Mouse (Mus musculus) CH12.LX (cell line): ENCODE measurements around the gene Rin3. TPM values are rescaled to one million over a fixed set of nuclear protein-coding genes. Genes with fewer than 3 reads are reported as not detected.

Source experiments
- DNase-seq: peaks from one replicate; pipeline ENCODE4 v3.0.0-alpha.2; 2013; ENCODE audit errors: extremely low read depth
- H3K27ac ChIP-seq: 2 replicates; pipeline ENCODE4 v1.5.1; 2012; ENCODE audit warnings: low read depth, mild to moderate bottlenecking, control low read depth, moderate library complexity; ENCODE audit not compliant: insufficient read depth
- H3K27me3 ChIP-seq: replicated peaks from 2 replicates; pipeline ENCODE3; 2012; ENCODE audit warnings: inconsistent platforms
- H3K36me3 ChIP-seq, 2 experiments: replicated peaks in 1 of 2; 2 replicates each; pipeline versions ENCODE3 to v1.6.1; 2012; ENCODE audit warnings: inconsistent platforms in 1 of 2, low read length in 1 of 2, mild to moderate bottlenecking in 1 of 2, mixed read lengths in 1 of 2, moderate library complexity in 1 of 2; ENCODE audit not compliant: control insufficient read depth in 1 of 2, insufficient read depth in 1 of 2
- H3K4me1 ChIP-seq, 2 experiments: 2 replicates each; pipeline ENCODE4 v1.6.1; 2012; ENCODE audit warnings: inconsistent platforms in 1 of 2, moderate library complexity in 1 of 2; ENCODE audit not compliant: insufficient read depth in 2 of 2, control insufficient read depth in 1 of 2
- H3K4me2 ChIP-seq: 2 replicates; pipeline ENCODE4 v1.6.1; 2012; ENCODE audit warnings: low read depth, mild to moderate bottlenecking, control low read depth; ENCODE audit not compliant: poor library complexity, insufficient read depth, severe bottlenecking
- H3K4me3 ChIP-seq, 3 experiments: fragments of 150-350 bp in 1 of 3; sonication (generic) in 1 of 3; replicated peaks in 1 of 3; 2 replicates each; pipeline versions ENCODE3 to v1.5.1; 2011 to 2012; ENCODE audit warnings: low read depth in 2 of 3, low read length in 2 of 3, mild to moderate bottlenecking in 2 of 3, moderate library complexity in 2 of 3, control low read depth in 1 of 3, improper control_type of control experiment in 1 of 3, inconsistent platforms in 1 of 3, mixed read lengths in 1 of 3; ENCODE audit not compliant: poor library complexity in 1 of 3
- H3K79me2 ChIP-seq: replicated peaks from 2 replicates; pipeline ENCODE4 v1.6.1; 2012; ENCODE audit warnings: mild to moderate bottlenecking, moderate library complexity; ENCODE audit not compliant: control insufficient read depth, poor library complexity, insufficient read depth, severe bottlenecking; ENCODE audit errors: extremely low read depth
- H3K9ac ChIP-seq: 2 replicates; pipeline ENCODE4 v1.6.1; 2012; ENCODE audit warnings: low read depth, mild to moderate bottlenecking, control low read depth, moderate library complexity; ENCODE audit not compliant: insufficient read depth
- H3K9me3 ChIP-seq: replicated peaks from 2 replicates; pipeline ENCODE3; 2012; ENCODE audit warnings: low read length, inconsistent platforms, mixed read lengths
- BHLHE40 ChIP-seq: IDR thresholded peaks from 2 replicates; pipeline ENCODE4 v1.6.1; 2011; ENCODE audit warnings: mild to moderate bottlenecking, low read depth, low read length, improper control_type of control experiment
- CHD1 ChIP-seq: IDR thresholded peaks from 2 replicates; pipeline ENCODE4 v1.6.1; 2012; ENCODE audit warnings: low read depth, low read length, improper control_type of control experiment, inconsistent platforms
- CTCF ChIP-seq, 2 experiments: IDR thresholded peaks in 1 of 2; conservative IDR thresholded peaks in 1 of 2; 2 replicates each; pipeline ENCODE4 v1.5.1; 2011 to 2012; ENCODE audit warnings: low read depth in 2 of 2, low read length in 2 of 2, improper control_type of control experiment in 1 of 2, inconsistent platforms in 1 of 2, mild to moderate bottlenecking in 1 of 2, moderate library complexity in 1 of 2
- EP300 ChIP-seq: IDR thresholded peaks from 2 replicates; pipeline ENCODE4 v1.6.1; 2011; ENCODE audit warnings: low read length, improper control_type of control experiment
- ETS1 ChIP-seq: conservative IDR thresholded peaks from 2 replicates; pipeline ENCODE4 v1.6.1; 2012; ENCODE audit warnings: low read depth, mild to moderate bottlenecking, inconsistent platforms, low read length, improper control_type of control experiment, moderate library complexity
- HCFC1 ChIP-seq: IDR thresholded peaks from 2 replicates; pipeline ENCODE4 v1.6.1; 2012; ENCODE audit warnings: low read depth, mild to moderate bottlenecking, inconsistent platforms, low read length, improper control_type of control experiment
- JUN ChIP-seq: IDR thresholded peaks from 2 replicates; pipeline ENCODE4 v1.6.1; 2011; ENCODE audit warnings: low read depth, mild to moderate bottlenecking, low read length, improper control_type of control experiment, moderate library complexity; ENCODE audit not compliant: insufficient read depth
- KAT2A ChIP-seq: IDR thresholded peaks from 2 replicates; pipeline ENCODE4 v1.6.1; 2012; ENCODE audit warnings: low read length, improper control_type of control experiment, inconsistent platforms; ENCODE audit not compliant: insufficient replicate concordance
- MAFK ChIP-seq: IDR thresholded peaks from 2 replicates; pipeline ENCODE4 v1.6.1; 2011; ENCODE audit warnings: low read length, improper control_type of control experiment; ENCODE audit not compliant: insufficient replicate concordance
- MAX ChIP-seq: IDR thresholded peaks from 2 replicates; pipeline ENCODE4 v1.6.1; 2011; ENCODE audit warnings: low read length, improper control_type of control experiment
- MXI1 ChIP-seq: IDR thresholded peaks from 2 replicates; pipeline ENCODE4 v1.6.1; 2011; ENCODE audit warnings: mild to moderate bottlenecking, low read depth, low read length, improper control_type of control experiment
- MYC ChIP-seq: IDR thresholded peaks from 2 replicates; pipeline ENCODE4 v1.6.1; 2011; ENCODE audit warnings: low read depth, mild to moderate bottlenecking, improper control_type of control experiment, low read length
- NELFE ChIP-seq: IDR thresholded peaks from 2 replicates; pipeline ENCODE4 v1.6.1; 2011; ENCODE audit warnings: low read depth, low read length, improper control_type of control experiment
- NRF1 ChIP-seq: IDR thresholded peaks from 2 replicates; pipeline ENCODE4 v1.6.1; 2014; ENCODE audit warnings: low read depth, mild to moderate bottlenecking, inconsistent platforms, low read length, improper control_type of control experiment, moderate library complexity
- PAX5 ChIP-seq: IDR thresholded peaks from 2 replicates; pipeline ENCODE4 v1.6.1; 2012; ENCODE audit warnings: low read length, inconsistent platforms, mixed read lengths
- POLR2A ChIP-seq: IDR thresholded peaks from 2 replicates; pipeline ENCODE4 v1.6.1; 2011; ENCODE audit warnings: low read depth, mild to moderate bottlenecking, improper control_type of control experiment, low read length
- POLR2AphosphoS2 ChIP-seq: IDR thresholded peaks from 2 replicates; pipeline ENCODE4 v1.6.1; 2011; ENCODE audit warnings: low read depth, low read length, improper control_type of control experiment
- SIN3A ChIP-seq: IDR thresholded peaks from 2 replicates; pipeline ENCODE4 v1.6.1; 2012; ENCODE audit warnings: low read length, improper control_type of control experiment, inconsistent platforms
- SMC3 ChIP-seq: IDR thresholded peaks from 2 replicates; pipeline ENCODE4 v1.6.1; 2011; ENCODE audit warnings: low read depth, low read length, improper control_type of control experiment
- TBP ChIP-seq: conservative IDR thresholded peaks from 2 replicates; pipeline ENCODE4 v1.6.1; 2011; ENCODE audit warnings: low read depth, low read length, improper control_type of control experiment
- TCF12 ChIP-seq: IDR thresholded peaks from 2 replicates; pipeline ENCODE4 v1.6.1; 2014; ENCODE audit warnings: low read depth, mild to moderate bottlenecking, inconsistent platforms, low read length, improper control_type of control experiment
- USF1 ChIP-seq: IDR thresholded peaks from 2 replicates; pipeline ENCODE4 v1.6.1; 2014; ENCODE audit warnings: low read depth, mild to moderate bottlenecking, inconsistent platforms, low read length, improper control_type of control experiment
- USF2 ChIP-seq: conservative IDR thresholded peaks from 2 replicates; pipeline ENCODE4 v1.6.1; 2011; ENCODE audit warnings: low read depth, low read length, improper control_type of control experiment
- ZC3H11A ChIP-seq: IDR thresholded peaks from 2 replicates; pipeline ENCODE4 v1.6.1; 2012; ENCODE audit warnings: low read depth, mild to moderate bottlenecking, inconsistent platforms, low read length, improper control_type of control experiment
- ZKSCAN1 ChIP-seq: IDR thresholded peaks from 2 replicates; pipeline ENCODE4 v1.6.1; 2012; ENCODE audit warnings: low read depth, inconsistent platforms, low read length, improper control_type of control experiment, borderline replicate concordance
- ZMIZ1 ChIP-seq: IDR thresholded peaks from 2 replicates; pipeline ENCODE4 v1.6.1; 2012; ENCODE audit warnings: low read depth, mild to moderate bottlenecking, inconsistent platforms, low read length, improper control_type of control experiment
- ZNF384 ChIP-seq: IDR thresholded peaks from 2 replicates; pipeline ENCODE4 v1.6.1; 2012; ENCODE audit warnings: low read depth, low read length, improper control_type of control experiment, inconsistent platforms
- dilution Hi-C: fragments of 300-500 bp; cut with MboI; formaldehyde crosslinking; loops from 2 replicates; pipeline ENCODE4 v1.14.3; 2020; ENCODE audit warnings: low sequenced_read_pairs; ENCODE audit not compliant: extremely low pct_unique_long_range_greater_than_20kb, extremely low pct_ligation_motif_present
- in situ Hi-C: fragments of 300-500 bp; cut with MboI; formaldehyde crosslinking; loops from 3 replicates; pipeline ENCODE4 v1.14.3; 2019; ENCODE audit warnings: low sequenced_read_pairs, low pct_ligation_motif_present, low pct_unique_long_range_greater_than_20kb, mixed read lengths
- polyA plus RNA-seq: library from polyadenylated mRNA; unstranded; fragments of >175 nt; gene quantifications from 2 replicates; pipeline ENCODE4 v1.2.1, GENCODE M21; 2012; ENCODE audit warnings: low read depth; ENCODE audit not compliant: insufficient read length
- total RNA-seq, 2 experiments: library from RNA; depleted of rRNA; stranded (reverse); fragments of 300-350 nt in 1 of 2; fragments of >200 nt in 1 of 2; gene quantifications; 2 replicates each; pipeline ENCODE4 v1.2.3; 2012 to 2014

The Rin3 gene
- total and polyA plus RNA-seq, 3 experiments: 2.4 to 10.0 (median 8.4) TPM

DNA sequence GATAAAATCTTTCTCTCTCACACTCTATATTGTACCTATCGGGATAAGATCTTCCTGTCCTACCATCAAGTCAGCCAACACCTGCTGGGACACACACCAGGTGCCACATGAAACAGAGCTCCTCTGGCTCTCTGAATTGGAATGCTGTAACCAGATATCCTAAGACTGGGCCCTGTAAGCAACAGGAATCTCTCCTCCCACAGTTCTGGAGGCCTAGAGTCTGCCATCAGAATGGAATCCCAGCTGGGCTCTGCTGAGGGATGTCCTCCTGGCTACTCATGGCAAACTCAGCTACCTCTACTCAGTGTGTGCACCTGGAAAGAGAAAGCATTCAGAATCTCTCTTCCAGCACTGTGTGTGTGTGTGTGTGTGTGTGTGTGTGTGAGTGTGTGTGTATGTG, 38.9 kb upstream of the Rin3 start:
- TF ChIP-seq MXI1 (no peak), USF1 (no peak), MYC (no peak), NELFE (no peak), PAX5 (no peak), ZKSCAN1 (no peak), NRF1 (no peak), ETS1 (no peak), CHD1 (no peak), SIN3A (no peak), ZC3H11A (no peak), EP300 (no peak), JUN (no peak), TCF12 (no peak), MAX (no peak), ZMIZ1 (no peak), TBP (no peak), MAFK (no peak)
- in situ Hi-C loops: no loop called here
- dilution Hi-C loops: no loop called here
- H3K79me2 ChIP-seq: no peaks in the 10 kb centered on the region
- no peak overlapping the region for H3K9ac ChIP-seq
- no peak for DNase-seq
- peaks cover 0 to 2% of the 10 kb centered on the region in 2 experiments; a peak in 1 of 4 replicates for H3K4me1 ChIP-seq
- no peak overlapping the region for H3K4me2 ChIP-seq
- no peaks in the 10 kb centered on the region for H3K27me3 ChIP-seq
- no peaks in the 10 kb centered on the region for H3K36me3 ChIP-seq
- no peak overlapping the region for H3K4me3 ChIP-seq
- no peaks in the 10 kb centered on the region for H3K9me3 ChIP-seq
- no peak overlapping the region for H3K27ac ChIP-seq

- no peaks in the 10 kb centered on the region for H3K79me2 ChIP-seq
- in situ Hi-C loops (no loop called here), dilution Hi-C loops (no loop called here)
- no peaks in the 10 kb centered on the region for H3K27me3 ChIP-seq
- H3K9me3 ChIP-seq: no peaks in the 10 kb centered on the region
- H3K36me3 ChIP-seq: no peaks in the 10 kb centered on the region
- no peak for DNase-seq
- H3K9ac ChIP-seq: no peak overlapping the region
- TF ChIP-seq SMC3 (no peak), HCFC1 (no peak), JUN (no peak), USF2 (no peak), POLR2AphosphoS2 (no peak), EP300 (no peak), KAT2A (no peak), MAX (no peak), ZNF384 (no peak), CTCF (conservative IDR thresholded peaks at IDR 0.05 in 1 of 2, IDR thresholded peaks at IDR 0.05 in 1 of 2; ENCODE audit: low read depth in 2 of 2, low read length in 2 of 2) (no peak), SIN3A (no peak), MYC (no peak), ZMIZ1 (no peak), POLR2A (no peak), BHLHE40 (no peak), ZC3H11A (no peak)
- peaks cover 2 to 7% of the 10 kb centered on the region in 2 experiments for H3K4me1 ChIP-seq
- no peak overlapping the region for H3K27ac ChIP-seq
- no peak overlapping the region for H3K4me3 ChIP-seq
- H3K4me2 ChIP-seq: no peak overlapping the region
Measured at GRCm38 (mm10) chr12:102246226-102246625, 36.6 kb upstream of the Rin3 start.
